Mouse (Mus musculus) heart, adult 8-10 months (tissue): ENCODE measurements around the gene Lag3. TPM values are rescaled to one million over a fixed set of nuclear protein-coding genes. Genes with fewer than 3 reads are reported as not detected.
A peak's percentile ranks its signal among the peaks of the same experiment; 100 is the strongest.

Experiments used
- DNase-seq: peaks from one replicate; pipeline ENCODE4 v3.0.0; 2022; ENCODE audit warnings: low spot score
- total RNA-seq, 4 experiments: library from RNA; stranded (reverse); gene quantifications; 2 replicates each; pipeline ENCODE4 v1.2.4; 2022

Gene Lag3
- total RNA-seq, 4 experiments from 2014 or later: 0.24 to 0.75 TPM; not detected in 2

DNA sequence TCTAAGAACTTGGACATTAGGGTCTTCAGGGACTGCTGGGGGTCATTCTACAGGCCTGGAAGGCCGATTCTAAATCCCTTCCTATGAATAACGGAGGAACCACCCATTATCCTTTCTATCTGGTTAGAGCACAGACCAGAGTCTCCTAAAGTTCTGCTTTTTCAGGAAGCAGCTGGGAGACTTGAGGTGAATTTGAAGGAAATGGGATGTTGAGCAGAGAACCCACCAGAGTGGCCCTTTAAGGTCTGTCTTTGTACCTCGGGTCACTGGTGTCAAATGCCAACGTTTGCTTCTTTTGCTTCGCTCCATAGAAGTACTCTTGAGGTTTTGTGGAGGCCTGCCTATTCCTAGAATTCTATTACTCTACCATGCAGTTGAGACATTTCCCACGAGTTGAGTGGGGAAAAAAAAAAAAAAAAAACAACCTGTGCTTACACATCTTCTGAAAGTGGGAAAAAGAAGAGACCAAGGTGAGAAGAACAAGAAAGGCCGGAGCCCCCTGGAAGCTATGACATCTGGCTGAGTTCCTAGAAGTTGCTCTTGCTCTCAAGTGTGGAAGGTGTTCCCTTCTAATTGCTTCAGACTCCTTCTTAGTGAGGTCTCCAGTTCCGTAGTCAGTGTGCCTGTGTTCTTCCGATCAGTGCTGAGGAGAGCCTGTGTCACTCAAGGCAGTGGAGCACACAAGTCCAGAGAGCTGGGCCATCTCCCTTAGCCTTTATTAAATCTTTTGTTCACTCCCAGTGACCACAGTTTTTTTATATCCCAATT is 9.0 kb upstream of the Lag3 start:
- DNase-seq: no peak

DNA sequence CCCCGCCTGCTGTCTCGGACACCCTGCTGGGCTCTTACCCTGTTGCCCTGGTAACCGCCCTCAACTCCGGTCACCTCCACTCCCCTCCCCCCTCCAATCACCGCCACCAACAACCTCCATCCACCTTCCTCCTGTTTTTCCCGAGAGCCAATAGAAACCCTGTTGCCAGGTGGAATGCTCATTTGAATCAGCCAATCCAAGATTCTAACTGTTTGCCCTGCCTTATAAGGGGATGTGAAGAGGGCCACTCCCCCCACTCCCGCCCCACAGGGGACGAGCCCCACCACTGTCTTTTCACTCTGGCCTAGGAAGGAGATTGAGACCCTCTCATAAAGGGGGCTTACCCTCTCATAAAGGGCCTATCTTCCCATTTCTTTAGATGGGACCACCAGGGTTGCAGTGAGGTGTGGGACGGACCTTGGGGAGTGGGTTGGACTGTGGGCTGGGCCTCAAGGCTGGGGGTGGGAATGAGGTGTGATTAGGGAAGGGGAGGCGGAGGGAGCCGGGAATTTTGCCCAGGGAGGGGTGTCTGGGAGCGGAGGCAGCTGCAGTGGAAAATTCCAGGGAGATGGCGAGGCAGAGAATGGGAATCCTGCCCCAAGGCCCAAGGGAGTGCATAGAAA is 8.3 kb upstream of the Lag3 start, which contains the start of gene Ptms:
Gene Ptms (minus strand): TSS at position 409 of the 623 bp plus-strand sequence.
- peak; percentile 96 for DNase-seq

DNA sequence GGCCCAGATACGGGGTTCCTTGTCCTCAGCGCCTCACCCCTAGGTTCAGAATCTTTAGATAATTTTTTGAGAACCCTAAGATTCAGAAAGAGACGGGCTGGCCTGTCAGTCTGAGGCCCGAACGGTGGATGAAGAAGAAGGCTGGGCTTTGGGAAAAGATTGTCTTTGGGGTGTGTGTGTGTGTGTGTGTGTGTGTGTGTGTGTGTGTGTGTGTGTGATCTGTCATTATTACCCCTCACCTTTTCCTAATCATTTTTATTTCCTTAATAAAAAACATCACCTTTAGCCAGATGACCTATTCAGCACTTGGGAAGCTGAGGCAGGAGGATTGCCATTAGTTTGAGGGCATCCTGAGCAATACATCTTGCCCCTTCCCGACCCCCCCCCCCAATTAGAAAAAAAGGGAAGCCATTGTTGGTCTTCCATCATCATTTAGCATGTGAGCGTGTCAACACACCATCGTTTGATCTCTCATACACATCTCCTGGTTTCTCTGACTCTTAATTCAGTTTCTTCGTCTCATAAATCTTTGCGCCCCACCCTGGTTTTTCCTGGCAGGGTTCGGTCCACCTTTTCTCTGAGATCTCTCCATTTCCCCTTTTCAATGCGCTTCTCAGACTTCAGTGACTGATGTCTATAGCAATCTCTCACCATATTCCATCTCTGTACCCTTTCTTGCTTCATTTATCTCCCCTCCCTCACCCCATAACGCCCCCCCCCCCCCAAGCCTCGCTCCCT is 7.6 kb upstream of the Lag3 start:
- no peak for DNase-seq

DNA sequence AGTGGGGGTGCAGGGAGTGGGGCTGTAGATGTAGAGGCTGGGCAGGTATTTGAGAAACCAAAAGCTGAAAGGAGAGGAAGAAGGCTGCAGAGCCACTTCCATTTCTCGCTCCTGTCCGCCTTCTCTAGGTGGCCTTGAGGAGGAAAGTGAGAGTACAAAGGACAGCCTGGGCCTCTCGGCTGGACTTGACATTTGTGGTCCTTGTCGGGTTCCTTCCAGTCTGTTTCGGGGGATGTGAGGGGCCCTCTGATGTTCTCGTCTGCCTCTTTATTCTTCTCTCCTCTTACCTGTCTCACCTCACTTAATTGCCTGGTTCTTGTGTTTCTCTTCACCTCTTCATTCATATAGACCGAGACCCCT is 6.8 kb upstream of the Lag3 start:
- no peak for DNase-seq

DNA sequence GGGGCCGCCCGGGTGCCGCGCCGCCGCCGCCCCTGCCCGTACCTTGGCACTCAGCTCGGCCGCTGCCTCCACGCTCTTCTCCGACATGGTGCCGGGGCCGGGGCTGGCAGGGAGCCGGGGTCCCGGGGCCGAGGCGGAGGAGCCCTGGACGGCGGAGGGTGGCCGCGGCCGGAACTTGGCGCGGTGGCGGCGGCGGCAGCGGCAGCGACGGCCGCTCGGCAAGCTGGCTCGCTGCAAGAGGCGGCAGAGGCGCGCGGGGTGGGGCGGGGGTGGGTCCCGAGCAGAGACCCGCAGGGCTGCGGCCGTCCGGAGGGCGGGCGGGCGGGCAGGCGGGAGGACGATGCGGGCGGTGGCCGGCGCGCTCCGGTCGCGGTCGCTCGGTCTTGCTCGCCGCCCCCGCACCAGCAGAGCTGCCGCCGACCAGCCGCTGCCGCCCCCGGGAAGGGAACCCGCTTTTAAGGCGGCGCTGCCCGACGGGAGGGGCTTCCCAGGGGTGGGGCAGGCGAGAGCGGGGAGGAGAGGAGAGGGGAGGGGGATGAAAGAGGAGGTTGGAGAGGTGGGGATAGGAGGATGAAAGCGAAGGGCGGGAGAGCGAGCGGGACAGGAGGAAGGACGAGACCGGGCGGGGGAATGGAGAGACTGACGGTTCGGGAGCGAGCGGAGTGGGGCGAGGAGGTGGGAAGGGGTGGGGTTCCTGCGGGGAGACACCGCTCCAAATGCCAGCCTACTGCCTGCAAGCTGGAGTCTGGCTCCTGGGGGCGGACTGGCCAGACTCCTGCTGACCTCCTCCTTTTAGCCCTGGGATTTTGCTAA is 6.2 kb upstream of the Lag3 start:
- DNase-seq: peak; percentile 89

DNA sequence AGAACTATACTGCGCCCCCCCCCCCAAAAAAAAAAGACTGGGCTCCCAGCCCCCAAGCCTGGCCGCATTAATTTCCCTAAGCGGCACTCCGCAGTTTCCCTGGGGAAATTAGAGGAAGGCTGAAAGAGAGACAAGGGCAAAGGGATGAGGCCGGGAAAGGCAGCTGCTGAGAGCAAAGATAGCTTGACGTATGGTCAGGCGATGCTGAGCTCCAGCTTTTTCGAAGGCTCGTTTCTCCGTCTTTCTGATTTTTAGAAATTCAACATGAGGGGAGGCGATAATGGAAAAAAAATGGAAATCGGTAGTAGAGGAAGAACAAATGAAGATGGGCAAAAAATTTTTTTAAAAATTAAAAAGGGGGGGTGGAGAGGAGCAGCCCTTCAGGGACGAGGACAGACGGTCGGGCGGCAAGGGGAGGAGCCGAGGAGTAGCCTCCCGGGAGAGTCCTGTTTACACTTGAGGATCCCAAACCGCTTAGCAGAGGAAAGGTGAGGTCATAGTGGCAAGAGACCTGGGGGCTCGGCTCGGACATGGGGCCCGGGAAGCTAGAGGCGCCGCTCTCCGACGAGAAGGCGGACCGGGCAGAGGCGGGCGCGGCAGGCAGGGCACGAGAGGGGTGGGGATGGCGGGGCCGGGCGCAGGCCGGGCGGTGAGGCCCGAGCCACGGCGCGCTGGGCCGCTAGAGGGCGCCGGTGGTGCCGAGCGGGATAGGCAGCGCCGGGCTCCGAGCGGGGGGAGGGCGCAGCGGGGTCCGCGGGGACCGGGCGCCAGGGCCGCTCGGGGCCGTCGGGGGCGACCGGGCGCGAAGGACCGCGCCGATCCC is 5.4 kb upstream of the Lag3 start:
- DNase-seq: peak; percentile 81

DNA sequence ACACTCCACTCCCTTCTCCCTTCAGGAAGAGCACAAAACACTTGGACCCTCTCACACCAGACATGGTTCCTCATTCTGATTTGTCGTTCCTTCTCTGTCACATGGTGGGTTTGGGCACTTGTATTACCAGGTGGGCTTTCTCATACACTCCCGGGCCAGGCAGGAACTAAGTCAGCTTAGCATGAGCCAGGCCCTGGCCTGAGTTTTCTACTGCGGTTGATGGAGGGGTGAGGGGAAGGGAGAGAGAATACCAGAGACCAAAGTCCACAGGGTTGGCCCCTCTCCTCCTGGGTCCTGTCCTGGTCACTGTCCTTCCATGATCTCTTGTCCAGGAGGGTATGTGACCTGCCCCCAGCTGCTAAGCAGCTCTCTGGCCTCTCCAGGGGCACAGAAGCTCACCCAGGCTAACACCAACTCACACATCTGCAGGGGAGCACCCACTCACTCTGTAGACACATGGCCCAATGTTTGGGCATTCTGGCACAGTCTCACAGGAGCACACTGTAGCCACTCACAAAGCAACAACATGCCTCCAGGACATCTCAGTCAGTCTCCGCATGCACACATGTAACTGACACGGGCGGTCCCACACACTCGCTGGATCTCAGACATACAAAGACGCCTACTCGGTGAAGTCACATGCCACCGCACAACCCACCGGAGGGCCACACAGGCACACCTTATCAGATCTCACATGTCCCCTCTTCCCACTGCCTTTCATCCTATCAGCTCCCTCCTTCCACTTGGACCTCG is 4.6 kb upstream of the Lag3 start:
- no peak for DNase-seq

DNA sequence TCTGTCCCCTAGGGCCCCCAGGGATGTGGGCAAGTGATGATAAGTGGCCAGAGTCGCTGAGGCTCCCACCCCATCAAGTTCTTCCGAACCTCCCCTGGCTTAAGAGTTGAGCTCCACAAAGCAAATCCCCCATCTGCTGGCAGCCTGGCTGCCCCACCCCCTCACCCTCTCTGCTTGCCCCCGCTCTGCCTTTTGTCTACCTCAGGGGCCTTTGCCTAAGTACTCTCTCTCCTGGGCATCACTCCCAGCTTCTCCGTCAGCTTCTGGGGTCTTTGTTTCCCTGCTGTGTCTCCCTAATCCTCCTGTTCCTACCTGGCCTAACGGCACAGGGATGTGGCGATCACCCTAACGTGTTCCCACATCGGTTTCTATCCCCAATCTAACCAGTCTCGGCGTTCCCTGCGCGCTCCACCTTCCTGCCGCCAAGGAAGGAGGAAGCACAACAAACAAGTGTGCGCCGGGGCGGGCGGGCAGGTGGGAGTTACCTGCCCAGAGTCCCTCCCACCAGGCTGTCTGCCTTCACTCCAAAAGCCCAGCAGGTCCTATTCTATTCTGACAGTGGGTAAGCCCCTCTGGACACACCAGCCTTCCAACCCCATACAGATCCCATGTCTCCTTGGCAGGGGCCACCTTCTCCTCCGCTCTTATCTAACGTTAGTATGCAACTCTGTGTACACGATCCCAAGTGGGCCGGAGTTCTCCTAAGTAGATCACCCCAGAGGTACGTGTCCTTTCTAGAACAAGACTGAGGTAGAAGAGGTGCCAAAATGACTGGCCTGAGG is 3.8 kb upstream of the Lag3 start:
- no peak for DNase-seq

DNA sequence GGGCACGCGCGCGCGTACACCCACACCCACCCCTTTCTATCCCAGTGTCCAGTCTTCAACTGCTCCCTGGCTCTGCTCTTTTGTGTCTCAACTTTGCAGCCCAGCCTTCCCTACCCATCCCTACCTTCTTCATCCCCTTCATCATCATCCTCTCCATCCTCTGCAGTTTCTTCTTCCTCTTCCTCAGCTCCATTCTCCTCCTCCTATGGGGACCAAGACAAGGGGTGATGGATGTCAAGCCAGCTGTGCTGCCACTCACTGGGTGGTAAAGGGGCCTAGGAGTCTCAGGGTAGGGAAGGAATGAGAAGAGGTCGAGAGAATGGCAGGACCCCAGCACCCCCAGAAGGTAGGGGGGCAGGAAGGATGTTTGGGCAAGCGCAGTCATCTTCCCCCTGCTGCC is 3.0 kb upstream of the Lag3 start:
- DNase-seq: no peak

DNA sequence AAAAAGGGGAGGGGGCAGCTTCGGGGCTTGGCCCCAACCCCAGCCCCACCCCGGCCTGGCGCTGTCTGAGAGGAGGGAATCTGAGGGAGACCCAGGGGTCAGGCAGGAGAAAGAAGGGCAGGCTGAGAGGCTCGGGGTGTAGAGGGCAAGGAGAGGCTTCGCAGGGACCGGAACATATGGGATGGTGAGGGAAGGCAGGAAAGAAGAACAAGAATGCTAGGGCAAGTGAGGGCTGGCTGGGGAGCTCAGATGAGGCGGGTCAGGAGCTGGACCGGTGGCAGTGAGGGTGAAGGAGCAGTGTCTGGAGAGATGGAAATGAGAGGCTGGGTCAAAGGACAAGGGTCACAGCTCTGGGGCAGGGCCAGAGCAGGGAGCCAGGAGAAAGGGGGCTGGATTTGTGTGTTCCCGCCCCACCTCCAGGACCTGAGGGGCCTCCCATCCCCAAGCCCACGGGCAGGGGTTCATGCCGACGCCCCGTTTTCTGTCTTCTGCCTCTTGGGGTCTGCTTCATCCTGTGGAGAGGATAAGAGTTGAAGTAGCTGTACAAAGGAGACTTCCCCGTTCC is 2.3 kb upstream of the Lag3 start:
- DNase-seq: no peak

DNA sequence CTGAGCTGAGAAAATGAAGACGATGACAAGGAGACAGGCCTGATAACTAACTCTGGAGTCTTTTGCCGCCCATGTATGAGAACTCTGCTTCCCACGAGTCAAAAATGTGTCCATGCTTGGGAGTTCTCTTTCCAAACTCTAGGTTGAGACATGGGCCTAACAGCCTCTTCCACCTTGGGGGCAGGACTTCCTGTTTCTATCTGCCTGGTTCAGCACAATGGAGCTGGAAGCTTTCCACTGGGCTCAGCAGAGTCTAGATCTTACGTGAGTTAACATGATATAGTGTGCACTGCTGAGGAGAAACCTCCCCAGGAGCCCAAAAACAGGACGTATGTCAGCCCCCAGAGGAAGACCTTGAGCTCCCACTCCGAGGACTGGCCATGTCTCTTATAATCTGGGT is 1.7 kb upstream of the Lag3 start:
- no peak for DNase-seq

DNA sequence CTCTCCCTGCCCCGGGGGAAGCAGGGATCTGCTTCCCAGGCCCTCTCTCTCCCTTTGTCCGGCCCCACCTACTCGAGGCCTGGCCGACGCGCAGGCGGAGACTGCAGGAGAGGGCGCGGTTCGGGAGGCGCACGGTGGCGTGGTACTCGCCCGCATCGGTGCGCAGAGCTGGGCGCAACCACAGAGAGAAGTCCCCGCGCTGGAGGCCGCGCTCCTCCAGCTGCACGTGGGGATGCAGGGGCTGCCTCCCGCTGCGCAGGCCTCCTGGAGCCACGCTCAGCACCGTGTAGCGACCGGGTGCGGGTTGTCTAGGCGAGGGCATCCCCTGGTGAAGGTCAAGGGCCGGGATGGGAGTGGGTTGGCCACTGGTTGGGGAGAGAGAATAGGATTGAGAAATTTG is 1.5 kb downstream of the Lag3 start:
- DNase-seq: no peak

DNA sequence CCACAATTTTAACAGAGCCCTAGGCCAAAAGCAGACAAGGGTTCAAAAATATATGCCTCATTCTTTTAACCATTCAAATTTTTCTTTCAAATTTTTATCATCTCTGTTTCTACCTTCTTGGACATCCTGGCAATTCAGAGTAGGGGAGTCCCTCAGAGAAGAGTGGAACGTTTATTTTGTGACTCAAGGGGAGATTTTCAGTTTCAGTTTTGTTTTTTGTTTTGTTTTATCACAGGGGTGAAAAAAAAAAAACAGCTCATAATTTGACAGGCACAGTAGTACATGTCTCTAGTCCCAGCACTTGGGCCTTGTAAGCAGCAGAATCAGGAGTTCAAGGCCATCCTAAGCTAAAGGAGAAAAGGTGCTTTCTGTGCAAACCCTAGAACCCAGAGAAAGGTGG is 3.7 kb downstream of the Lag3 start:
- DNase-seq: no peak

DNA sequence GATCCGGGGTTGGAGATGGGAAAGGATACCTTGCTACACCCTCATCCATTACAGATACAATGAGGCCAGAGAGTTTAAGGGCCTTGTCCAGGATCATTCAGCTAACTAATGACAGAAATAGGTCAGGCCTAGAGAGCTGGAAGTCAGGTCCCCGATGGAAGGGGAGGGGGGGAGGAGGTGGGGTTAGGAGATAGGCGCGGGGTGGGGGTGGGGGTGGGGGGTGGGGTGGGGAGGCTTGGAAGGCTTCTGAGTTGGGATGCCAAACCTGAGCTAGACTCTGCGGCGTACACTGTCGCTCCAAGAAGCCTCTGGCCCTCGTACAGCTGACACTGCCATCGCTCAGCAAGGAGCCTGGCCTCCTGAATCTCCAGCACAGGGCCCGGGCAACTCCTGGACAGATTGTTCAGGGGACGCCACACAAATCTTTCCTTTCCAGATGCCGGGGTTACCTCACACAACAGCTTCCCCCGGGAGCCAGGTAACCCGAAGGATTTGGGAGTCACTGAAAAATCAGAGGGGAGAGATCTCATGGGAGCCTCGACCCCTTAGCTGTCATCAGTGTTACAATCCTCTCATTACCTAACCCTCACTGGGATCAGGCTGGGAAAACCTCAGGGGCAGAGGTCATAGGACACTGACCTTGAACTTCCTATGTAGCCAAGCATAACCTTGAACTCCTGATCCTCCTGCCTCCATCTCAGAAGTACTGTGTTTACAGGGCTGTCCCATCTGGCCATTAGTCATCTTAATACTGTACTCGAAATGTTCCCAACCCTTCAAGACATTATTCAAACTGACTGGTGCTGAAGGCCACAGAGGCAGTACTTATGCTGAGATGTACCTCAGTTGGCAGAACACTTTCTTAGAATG is 6.3 kb downstream of the Lag3 start:
- DNase-seq: no peak

DNA sequence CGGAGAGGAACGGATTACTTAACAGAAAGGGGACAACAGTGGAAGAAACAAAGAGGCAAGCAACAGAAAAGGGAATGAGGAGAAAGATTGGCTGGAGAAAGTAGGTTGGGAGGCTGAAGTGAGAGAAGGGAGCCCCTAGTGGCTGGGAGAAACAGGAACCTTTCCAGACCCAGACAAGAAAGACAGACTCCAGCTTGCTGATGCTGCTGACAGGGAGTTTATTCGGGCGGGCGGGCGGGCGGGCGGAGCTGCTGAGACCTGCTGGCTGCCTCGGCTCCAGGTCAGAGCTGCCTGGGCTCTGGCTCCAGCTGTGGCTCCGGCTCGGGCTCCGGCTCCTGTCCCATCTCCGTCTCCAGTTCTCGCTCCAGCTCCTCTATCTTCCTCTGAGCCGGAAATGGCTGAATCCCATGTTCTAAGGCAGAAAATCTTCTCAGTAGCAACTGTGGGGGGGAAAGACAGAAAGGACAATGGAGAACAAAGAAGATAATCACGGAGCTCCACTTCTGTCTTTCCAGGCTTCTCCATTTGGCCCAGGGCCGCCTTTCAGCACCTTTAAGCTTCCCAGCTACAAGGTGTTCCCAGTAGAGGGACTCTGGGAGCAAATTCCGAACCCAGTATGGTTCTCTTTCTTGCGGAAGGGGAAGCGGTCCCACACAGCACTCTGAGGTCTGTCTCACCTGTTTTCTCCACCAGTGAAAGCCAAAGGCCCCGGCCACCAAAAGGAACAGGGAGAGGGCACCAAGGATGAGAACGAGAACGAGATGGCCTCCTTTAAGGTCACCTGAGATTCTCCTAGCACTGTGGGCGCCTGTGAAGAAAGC is 7.1 kb downstream of the Lag3 start:
- DNase-seq: peak; percentile 84

DNA sequence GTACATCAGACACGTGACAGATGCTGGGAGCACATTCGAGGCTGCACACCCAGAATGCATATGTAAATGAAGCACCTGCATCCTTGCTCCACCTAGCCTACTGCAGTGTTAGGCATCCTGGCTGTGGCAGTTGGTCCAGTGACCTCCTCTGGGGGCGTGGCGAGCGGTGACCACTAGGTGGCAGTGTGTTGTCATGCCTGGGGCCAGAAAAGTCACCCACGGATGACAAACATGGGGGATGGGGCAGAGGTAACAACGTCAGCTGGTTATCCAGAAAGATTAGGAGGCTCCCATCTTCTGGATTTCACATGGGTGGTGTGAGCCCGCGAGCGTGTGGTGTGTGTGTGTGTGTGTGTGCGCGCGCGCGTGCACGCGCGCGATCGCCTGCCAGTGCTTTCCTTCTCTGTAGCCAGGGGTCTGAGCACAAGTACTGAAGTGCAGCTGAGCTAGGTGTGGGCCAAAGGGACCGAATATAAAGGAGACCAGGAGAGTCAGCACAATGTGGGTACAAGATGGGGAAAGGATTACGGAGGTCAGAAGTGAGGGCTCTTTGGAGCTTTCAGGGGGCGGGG is 7.8 kb downstream of the Lag3 start:
- DNase-seq: peak; percentile 98

DNA sequence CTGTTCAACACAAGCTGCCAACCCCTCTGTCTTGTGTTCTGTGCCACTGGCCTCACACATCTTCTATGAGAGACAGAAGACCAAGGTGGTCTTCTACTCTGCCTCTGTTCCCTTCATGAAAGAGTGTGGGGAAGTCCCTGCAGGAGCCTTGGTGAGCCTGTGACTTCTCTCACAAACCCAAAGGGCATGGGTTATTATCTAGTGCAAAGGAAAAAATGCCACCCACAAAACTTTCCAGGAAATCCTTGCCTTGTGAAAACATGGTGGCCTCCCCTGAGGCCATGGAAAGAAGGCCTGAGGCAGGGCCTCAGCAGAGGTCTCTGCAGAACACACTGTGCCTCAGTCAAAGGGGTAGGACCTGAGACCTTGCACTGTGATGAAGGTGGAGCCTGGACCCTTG is 9.7 kb downstream of the Lag3 start:
- no peak for DNase-seq
